Mouse (Mus musculus): Measurements from ENCODE around the gene Vmn1r75.

The Vmn1r75 gene

DNA sequence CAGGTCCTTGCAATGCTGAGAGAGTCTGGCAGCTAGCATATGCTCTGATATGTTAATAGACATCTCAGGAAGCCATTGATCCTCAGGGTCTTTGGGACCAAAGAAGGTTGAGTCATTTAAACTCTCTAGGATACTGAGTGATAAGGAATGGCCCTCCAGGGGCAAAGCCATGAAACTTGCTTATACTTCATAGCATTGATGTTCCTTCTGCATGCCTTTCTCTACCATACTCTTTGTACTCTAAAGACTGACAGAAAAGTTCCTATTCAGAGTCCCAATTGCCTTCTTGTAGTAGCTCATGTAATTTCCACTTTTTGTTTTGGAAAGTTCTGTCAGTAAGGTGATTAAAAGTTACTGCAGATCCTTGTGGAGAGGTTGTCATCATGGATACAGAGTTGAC, at the start of gene Vmn1r75:
TSS of gene Vmn1r75 (plus strand) at position 301 of the 400 bp plus-strand sequence.
- DNase-seq: no peak

DNA sequence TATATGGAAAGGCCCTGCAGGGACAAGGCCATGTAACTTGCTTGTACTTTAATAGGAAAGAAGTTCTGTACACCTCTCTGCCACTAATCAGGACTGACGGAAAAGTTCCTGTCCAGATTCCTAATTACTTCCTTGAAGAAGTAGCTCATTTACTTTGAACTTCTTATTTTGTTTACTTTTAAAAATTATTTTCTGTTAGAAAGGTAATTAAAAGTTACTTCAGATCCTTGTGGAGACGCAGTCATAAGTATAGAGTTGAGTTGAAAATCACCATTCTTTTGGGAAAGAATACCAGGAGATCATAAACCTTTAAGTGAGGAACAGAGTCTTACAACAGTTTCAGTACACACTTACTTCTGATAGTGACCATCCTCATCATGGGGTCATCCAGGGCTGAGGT, 40.8 kb upstream of the Vmn1r75 start, which contains the start of gene Vmn1r74:
TSS of gene Vmn1r74 (plus strand) at position 301 of the 400 bp plus-strand sequence.
- DNase-seq: no peak

Data from kidney, adult 9 months (tissue).